Mouse (Mus musculus) embryo, embryonic 9.5 days (tissue): Measurements from ENCODE around the gene Myo10.

Source experiments
- DNase-seq: peaks from one replicate; pipeline ENCODE4 v3.0.0-alpha.2; 2017; ENCODE audit errors: extremely low spot score

The Myo10 gene

DNA sequence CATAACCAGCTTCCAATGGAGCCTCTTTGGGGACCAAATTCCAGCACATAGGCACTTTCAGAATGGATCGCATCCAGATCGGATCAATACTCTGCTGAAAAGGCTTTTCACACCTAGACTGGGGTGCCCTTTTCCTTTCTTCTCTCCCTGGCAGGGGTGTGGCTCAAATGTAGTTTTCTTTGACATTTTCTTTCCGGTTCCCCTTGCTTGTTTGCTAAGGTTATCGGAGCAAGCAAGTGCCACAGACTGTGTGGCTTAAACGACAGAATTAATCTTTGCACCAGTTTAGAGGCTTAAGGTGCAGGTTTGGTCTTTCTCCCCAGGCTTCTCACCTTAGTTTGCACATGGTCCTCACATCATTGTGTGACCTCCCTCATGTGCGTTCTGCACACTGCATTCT lies 11.1 kb upstream of the Myo10 start:
- no peak for DNase-seq

- no peak for DNase-seq
Measured at GRCm38 (mm10) chr15:25620560-25620959, 1.8 kb upstream of the Myo10 start.

DNA sequence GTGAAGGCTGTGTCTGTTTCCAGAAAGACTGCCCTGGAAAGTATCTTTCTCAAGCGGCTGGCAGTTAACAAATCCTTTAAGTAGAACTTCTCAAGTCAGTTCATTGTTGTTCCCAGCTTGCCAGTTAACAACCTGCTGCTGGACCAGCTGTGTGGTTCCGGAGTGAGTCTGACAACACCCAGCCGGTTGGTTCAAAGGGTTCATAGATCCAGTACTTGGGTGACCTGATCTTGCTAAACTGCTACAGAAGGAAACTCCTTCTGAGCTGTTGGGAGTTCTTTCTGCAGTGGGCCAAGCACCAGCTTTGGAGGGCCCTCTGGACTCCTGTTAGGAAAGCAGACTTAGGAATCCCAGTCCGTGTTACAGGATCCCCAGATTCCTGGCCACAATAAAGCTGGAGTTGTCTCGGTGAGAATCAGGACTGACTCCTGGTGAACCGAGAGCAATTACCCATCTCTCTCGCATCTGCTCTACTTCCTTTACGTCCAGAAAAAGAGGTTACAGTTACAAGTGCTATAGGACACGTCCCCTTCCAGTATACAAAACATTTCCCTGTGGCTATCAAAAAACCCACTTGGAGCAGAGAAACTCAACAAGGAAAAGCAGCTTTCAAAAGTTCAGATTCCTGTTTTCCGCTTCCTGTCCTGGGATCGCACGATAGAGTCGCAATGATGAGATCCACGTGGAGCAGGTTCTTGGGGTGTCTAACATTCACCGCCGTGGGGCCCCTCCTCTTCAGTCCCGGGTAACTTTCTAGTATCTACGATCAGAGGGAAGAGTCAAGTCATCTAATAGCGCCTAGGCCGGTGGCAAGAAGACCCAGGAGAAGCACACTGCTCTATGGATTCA lies 750 bp upstream of the Myo10 start:
- DNase-seq: peak; percentile 18

DNA sequence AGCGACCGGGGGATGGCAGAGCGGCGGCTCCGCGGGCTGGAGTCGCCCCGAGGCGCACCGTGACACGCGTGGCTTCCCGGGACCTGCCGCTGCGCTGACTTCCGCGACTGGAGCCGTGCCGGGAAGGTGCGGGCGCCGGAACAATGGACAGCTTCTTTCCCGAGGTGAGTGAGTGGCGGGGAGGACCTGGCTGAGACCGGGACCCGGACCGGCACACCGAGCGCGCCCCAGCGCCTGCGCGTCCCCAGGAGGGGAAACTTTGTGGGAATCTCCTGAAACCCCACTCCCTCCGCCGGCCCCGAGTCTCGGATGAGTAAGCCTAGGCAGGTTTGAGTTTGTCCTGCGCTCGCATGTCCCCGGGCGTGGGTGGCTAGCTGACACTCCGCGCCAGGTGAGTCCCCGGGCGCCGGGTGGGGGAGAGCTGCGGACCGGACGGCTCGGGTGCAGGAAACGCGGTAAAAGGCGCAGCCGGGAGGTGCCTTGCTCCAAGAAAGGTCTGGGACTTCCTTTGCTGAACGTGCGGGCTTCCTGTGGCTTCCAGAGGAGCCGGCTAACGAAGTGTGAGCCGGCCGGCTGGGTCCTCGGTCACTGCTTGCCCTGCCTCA lies 644 bp downstream of the Myo10 start:
- DNase-seq: peak; percentile 74

DNA sequence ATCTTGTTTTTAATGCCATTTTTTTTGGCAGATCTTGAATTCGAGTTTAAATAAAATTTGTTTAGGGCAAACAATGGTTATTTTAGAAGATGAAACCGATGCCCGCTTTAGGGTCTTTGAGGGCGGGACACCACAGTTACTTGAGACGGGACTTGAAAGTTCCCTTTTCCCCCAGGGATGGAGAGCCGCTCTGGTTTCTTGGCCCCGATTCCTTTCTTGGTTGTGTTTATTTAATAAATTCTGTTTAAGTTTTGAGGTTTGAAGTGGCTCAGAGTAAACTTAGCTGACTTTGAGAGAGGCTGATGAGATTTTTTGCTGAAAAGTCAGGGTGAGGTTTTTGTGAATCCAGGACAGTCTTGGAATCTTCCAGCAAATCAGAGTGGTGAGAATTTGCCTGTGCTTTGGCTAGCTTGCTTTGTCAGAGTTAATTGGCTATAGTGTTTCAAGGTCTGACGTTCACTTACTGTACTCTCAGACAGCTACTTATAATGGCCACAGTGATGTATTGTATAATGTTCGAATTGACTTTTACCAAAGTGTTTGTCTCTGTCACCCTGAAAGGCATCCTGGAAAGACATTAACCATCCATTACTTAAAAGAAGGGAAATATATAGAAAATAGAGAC lies 1.3 kb downstream of the Myo10 start:
- peak; percentile 25 for DNase-seq

DNA sequence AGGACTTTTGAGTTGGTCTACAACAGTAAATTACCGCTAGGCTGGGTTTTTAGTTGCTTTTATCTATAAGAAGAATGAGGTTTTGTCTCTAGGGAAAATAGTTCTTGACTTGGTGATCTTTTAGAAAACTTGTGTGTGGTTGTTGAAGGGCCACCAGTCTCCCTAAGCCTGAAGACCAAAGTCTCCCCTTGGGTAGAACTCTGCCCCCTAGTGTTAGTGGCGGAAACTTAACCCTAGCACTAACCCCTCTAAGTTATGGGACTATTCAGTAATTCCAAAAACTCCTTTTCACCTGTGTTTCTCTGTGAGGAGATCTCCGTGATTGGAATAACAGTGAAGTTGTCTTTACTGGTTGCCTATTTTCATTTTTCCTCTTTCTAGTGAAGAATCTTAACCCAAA lies 1.9 kb downstream of the Myo10 start:
- DNase-seq: peak; percentile 39

- DNase-seq: no peak
Measured at GRCm38 (mm10) chr15:25625471-25625870, 3.1 kb downstream of the Myo10 start.

GRCm38 (mm10) chr15:25627012-25627411 lies 4.7 kb downstream of the Myo10 start:
- DNase-seq: no peak

GRCm38 (mm10) chr15:25628251-25628650 lies 5.9 kb downstream of the Myo10 start:
- DNase-seq: no peak

DNA sequence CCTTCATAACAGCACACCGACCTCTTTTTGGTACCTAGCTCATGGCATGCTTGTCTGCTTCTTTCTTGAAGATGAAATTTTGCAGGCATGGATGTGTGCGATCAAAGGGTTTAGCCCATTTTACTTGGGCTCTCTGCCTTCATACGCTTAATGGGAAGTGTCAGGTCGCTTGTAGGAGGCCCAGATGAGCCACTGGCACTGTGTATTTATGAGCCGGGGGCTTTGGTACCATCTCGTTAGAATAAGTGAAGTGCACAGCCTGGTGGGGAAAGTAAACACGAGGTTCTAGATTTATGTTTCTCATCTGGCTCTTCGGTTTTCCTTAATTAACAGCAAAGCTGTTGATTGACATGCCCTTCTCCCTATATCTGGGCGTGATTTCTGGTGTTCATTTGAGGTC lies 8.4 kb downstream of the Myo10 start:
- no peak for DNase-seq

GRCm38 (mm10) chr15:25631332-25631731 lies 9.0 kb downstream of the Myo10 start:
- no peak for DNase-seq

- no peak for DNase-seq
Measured at GRCm38 (mm10) chr15:25632902-25633301, 10.6 kb downstream of the Myo10 start.

DNA sequence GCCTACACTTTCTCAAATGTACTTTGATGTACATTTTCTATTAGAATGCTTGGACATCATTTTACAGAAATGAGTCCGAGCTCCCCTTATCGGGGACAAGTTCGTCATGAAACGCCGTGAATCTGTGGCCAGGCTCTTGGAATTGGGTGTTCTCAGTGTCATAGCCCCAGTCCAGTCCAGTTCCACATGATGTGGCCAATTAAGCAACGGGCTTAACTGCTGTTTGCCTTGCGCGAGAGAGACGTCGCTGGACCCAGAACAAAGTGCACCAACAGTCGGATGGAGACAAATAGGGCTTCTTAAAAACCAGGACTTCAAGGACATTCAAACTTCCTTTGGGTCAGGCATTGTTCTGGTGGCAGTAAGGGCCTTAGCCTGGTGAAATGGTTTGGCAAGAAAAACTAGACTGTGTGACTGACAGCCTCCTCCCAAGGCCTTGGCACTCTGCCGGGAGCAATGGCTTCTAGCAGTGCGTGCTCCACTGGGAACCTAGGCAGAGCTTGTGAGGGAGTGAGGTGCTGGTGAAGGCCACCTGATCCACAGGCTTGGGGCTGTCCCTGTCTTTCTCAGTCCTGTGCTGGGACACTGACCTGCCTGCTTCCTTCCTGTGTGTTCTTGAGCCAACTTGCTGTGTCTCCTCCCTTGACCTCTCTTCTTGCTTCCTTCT lies 11.5 kb downstream of the Myo10 start:
- no peak for DNase-seq

DNA sequence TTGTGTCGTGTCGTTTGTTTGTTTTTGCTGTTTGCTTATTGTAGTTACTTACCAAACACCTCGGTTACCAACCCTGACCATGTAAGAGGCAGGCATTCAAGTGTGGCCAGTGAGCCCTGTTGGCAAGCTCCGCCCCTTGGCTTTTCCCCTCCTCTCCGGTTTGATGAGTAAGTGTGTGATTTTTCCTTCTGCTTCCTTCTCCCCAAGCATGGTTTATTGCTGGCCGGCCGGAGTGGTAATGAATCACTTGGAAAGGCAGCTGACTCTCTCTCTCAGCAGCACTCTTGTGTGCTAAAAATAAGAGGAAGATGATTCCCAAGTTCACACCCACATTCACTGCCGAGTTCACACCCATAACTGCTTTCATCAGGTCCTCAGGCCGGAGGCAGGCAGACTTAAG lies 15.4 kb downstream of the Myo10 start:
- DNase-seq: no peak

GRCm38 (mm10) chr15:25639217-25639616 lies 16.9 kb downstream of the Myo10 start:
- DNase-seq: no peak

GRCm38 (mm10) chr15:25640840-25641752 lies 18.8 kb downstream of the Myo10 start:
- DNase-seq: no peak

GRCm38 (mm10) chr15:25642214-25643058 lies 20.1 kb downstream of the Myo10 start:
- DNase-seq: no peak

- DNase-seq: no peak
Measured at GRCm38 (mm10) chr15:25645862-25646261, 23.5 kb downstream of the Myo10 start.

GRCm38 (mm10) chr15:25648287-25648686 lies 26.0 kb downstream of the Myo10 start:
- no peak for DNase-seq

- no peak for DNase-seq
Measured at GRCm38 (mm10) chr15:25650371-25650770, 28.0 kb downstream of the Myo10 start.
